Mouse (Mus musculus): ENCODE measurements around the gene Card11. TPM values are rescaled to one million over a fixed set of nuclear protein-coding genes. Genes with fewer than 3 reads are reported as not detected.
A peak's percentile ranks its signal among the peaks of the same experiment; 100 is the strongest.

Gene Card11
- polyA plus RNA-seq, 1 experiment from 2014 or later: 0.65 TPM

GRCm38 (mm10) chr5:140857432-140858154 lies 142.8 kb downstream of the Card11 start:
- ATAC-seq: peak; percentile 51; the same call in 1 of the 2 replicates
- H3K36me3 ChIP-seq: no peaks in the 10 kb centered on the region
- WGBS: 58% methylated on average over 8 of the region's 8 CpGs

GRCm38 (mm10) chr5:140855909-140856530 lies 144.4 kb downstream of the Card11 start:
- no peaks in the 10 kb centered on the region for H3K36me3 ChIP-seq
- no peak overlapping the region for H3K9ac ChIP-seq
- H3K4me2 ChIP-seq (replicated peaks): no peak overlapping the region
- 48% methylated on average over 11 of the region's 11 CpGs for WGBS
- ATAC-seq: no peak
- no peak overlapping the region for H3K27ac ChIP-seq
- no peaks in the 10 kb centered on the region for H3K9me3 ChIP-seq
- H3K4me3 ChIP-seq (replicated peaks): no peak overlapping the region
- no peaks in the 10 kb centered on the region for H3K4me1 ChIP-seq (replicated peaks)
- no peaks in the 10 kb centered on the region for H3K27me3 ChIP-seq (replicated peaks)

More at GRCm38 (mm10) chr5:140857432-140858154, 142.8 kb downstream of the Card11 start:
- H3K4me1 ChIP-seq (replicated peaks): no peaks in the 10 kb centered on the region
- no peaks in the 10 kb centered on the region for H3K27me3 ChIP-seq (replicated peaks)
- H3K27ac ChIP-seq: no peak overlapping the region
- no peaks in the 10 kb centered on the region for H3K9me3 ChIP-seq
- H3K4me3 ChIP-seq (replicated peaks): no peak overlapping the region
- no peak overlapping the region for H3K4me2 ChIP-seq (replicated peaks)
- H3K9ac ChIP-seq: no peak overlapping the region

GRCm38 (mm10) chr5:140854700-140855099 lies 145.7 kb downstream of the Card11 start:
- Histone ChIP-seq H3K9me3 (no peaks in the 10 kb centered on the region), H3K4me1 (replicated peaks) (no peaks in the 10 kb centered on the region), H3K36me3 (no peaks in the 10 kb centered on the region), H3K9ac (no peak overlapping the region), H3K27ac (no peak overlapping the region), H3K4me2 (replicated peaks) (no peak overlapping the region), H3K4me3 (replicated peaks) (no peak overlapping the region), H3K27me3 (replicated peaks) (no peaks in the 10 kb centered on the region)
- no peak for ATAC-seq
- 88% methylated on average over 4 of the region's 4 CpGs for WGBS

- Histone ChIP-seq H3K36me3 (no peaks in the 10 kb centered on the region), H3K27ac (no peak overlapping the region), H3K9ac (no peak overlapping the region), H3K27me3 (replicated peaks) (no peaks in the 10 kb centered on the region), H3K4me3 (replicated peaks) (no peak overlapping the region), H3K9me3 (no peaks in the 10 kb centered on the region), H3K4me2 (replicated peaks) (no peak overlapping the region), H3K4me1 (replicated peaks) (no peaks in the 10 kb centered on the region)
- WGBS: 60% methylated on average over 5 of the region's 5 CpGs
- ATAC-seq: no peak
These were observed 146.7 kb downstream of the Card11 start for GRCm38 (mm10) chr5:140853723-140854122.

- no peak overlapping the region for H3K9ac ChIP-seq
- 0 out of 2 replicates have a peak, but pooled peaks have one; percentile 10 for ATAC-seq
- no peaks in the 10 kb centered on the region for H3K9me3 ChIP-seq
- H3K27me3 ChIP-seq (replicated peaks): no peaks in the 10 kb centered on the region
- 49% methylated on average over 12 of the region's 12 CpGs for WGBS
- no peak overlapping the region for H3K4me3 ChIP-seq (replicated peaks)
- H3K36me3 ChIP-seq: no peaks in the 10 kb centered on the region
- no peak overlapping the region for H3K27ac ChIP-seq
- H3K4me1 ChIP-seq (replicated peaks): no peaks in the 10 kb centered on the region
- no peak overlapping the region for H3K4me2 ChIP-seq (replicated peaks)
These were observed 147.9 kb downstream of the Card11 start for GRCm38 (mm10) chr5:140852435-140852996.

- H3K9ac ChIP-seq: no peak overlapping the region
- 13% methylated on average over 5 of the region's 5 CpGs for WGBS
- no peak overlapping the region for H3K4me3 ChIP-seq (replicated peaks)
- H3K27ac ChIP-seq: no peak overlapping the region
- no peak overlapping the region for H3K4me2 ChIP-seq (replicated peaks)
- no peaks in the 10 kb centered on the region for H3K4me1 ChIP-seq (replicated peaks)
- H3K27me3 ChIP-seq (replicated peaks): no peaks in the 10 kb centered on the region
- no peaks in the 10 kb centered on the region for H3K36me3 ChIP-seq
- peak; percentile 20; the same call in 1 of the 2 replicates for ATAC-seq
- no peaks in the 10 kb centered on the region for H3K9me3 ChIP-seq
These were observed 153.1 kb downstream of the Card11 start for GRCm38 (mm10) chr5:140847300-140847729.

- ATAC-seq: no peak
- 78% methylated on average over 4 of the region's 4 CpGs for WGBS
- no peaks in the 10 kb centered on the region for H3K36me3 ChIP-seq
- H3K27ac ChIP-seq: no peak overlapping the region
- no peaks in the 10 kb centered on the region for H3K27me3 ChIP-seq (replicated peaks)
- H3K4me1 ChIP-seq (replicated peaks): no peaks in the 10 kb centered on the region
- H3K4me3 ChIP-seq (replicated peaks): no peak overlapping the region
- no peak overlapping the region for H3K4me2 ChIP-seq (replicated peaks)
- no peak overlapping the region for H3K9ac ChIP-seq
- H3K9me3 ChIP-seq: no peaks in the 10 kb centered on the region
These were observed 158.4 kb downstream of the Card11 start for GRCm38 (mm10) chr5:140841942-140842341.

GRCm38 (mm10) chr5:140831064-140831431 lies 169.3 kb downstream of the Card11 start:
- H3K4me3 ChIP-seq (replicated peaks): peak overlapping the region; percentile 8; the same call in 1 of the 2 replicates
- no peak overlapping the region for H3K27ac ChIP-seq
- H3K4me2 ChIP-seq (replicated peaks): peak overlapping the region; percentile 51
- 80% methylated on average over 8 of the region's 8 CpGs for WGBS
- no peaks in the 10 kb centered on the region for H3K9me3 ChIP-seq
- H3K4me1 ChIP-seq (replicated peaks): peaks cover 20% of the 10 kb centered on the region; the same call in 1 of the 2 replicates
- no peak overlapping the region for H3K9ac ChIP-seq
- no peaks in the 10 kb centered on the region for H3K27me3 ChIP-seq (replicated peaks)
- no peak for ATAC-seq
- no peaks in the 10 kb centered on the region for H3K36me3 ChIP-seq

- peak within 1 kb of the TSS; percentile 85 for H3K9ac ChIP-seq
- ATAC-seq: peak; percentile 99
- peak within 1 kb of the TSS; percentile 81 for H3K4me2 ChIP-seq (replicated peaks)
- peak within 1 kb of the TSS; percentile 84 for H3K4me3 ChIP-seq (replicated peaks)
- no peaks in the 10 kb centered on the region for H3K27me3 ChIP-seq (replicated peaks)
- H3K4me1 ChIP-seq (replicated peaks): peaks cover 20% of the 10 kb centered on the region; the same call in 1 of the 2 replicates
- H3K36me3 ChIP-seq: no peaks in the 10 kb centered on the region
- H3K27ac ChIP-seq: peak within 1 kb of the TSS; percentile 78
- under 1% methylated on average over 47 of the region's 49 CpGs for WGBS
- H3K9me3 ChIP-seq: no peaks in the 10 kb centered on the region
These were observed 169.9 kb downstream of the Card11 start, which contains the start of gene Gna12 for GRCm38 (mm10) chr5:140830314-140831063. TSS of gene Gna12 (minus strand) at chr5:140830431.

GRCm38 (mm10) chr5:140829911-140830294 lies 170.5 kb downstream of the Card11 start:
- H3K27ac ChIP-seq: peak overlapping the region; percentile 78
- peak overlapping the region; percentile 81 for H3K4me2 ChIP-seq (replicated peaks)
- ATAC-seq: peak; percentile 17
- H3K9me3 ChIP-seq: no peaks in the 10 kb centered on the region
- no peaks in the 10 kb centered on the region for H3K36me3 ChIP-seq
- peaks cover 20% of the 10 kb centered on the region; the same call in 1 of the 2 replicates for H3K4me1 ChIP-seq (replicated peaks)
- H3K27me3 ChIP-seq (replicated peaks): no peaks in the 10 kb centered on the region
- H3K9ac ChIP-seq: peak overlapping the region; percentile 85
- WGBS: 0% methylated on average over 58 of the region's 58 CpGs
- peak overlapping the region; percentile 84 for H3K4me3 ChIP-seq (replicated peaks)

GRCm38 (mm10) chr5:140829081-140829910 lies 171.1 kb downstream of the Card11 start:
- Histone ChIP-seq H3K4me2 (replicated peaks) (peak overlapping the region; percentile 81), H3K27ac (peak overlapping the region; percentile 78), H3K4me3 (replicated peaks) (peak overlapping the region; percentile 84), H3K4me1 (replicated peaks) (peaks cover 20% of the 10 kb centered on the region; the same call in 1 of the 2 replicates), H3K9me3 (no peaks in the 10 kb centered on the region), H3K36me3 (no peaks in the 10 kb centered on the region), H3K9ac (peak overlapping the region; percentile 85), H3K27me3 (replicated peaks) (no peaks in the 10 kb centered on the region)
- WGBS: 35% methylated on average over 18 of the region's 18 CpGs
- ATAC-seq: no peak

Measured in intestine, embryonic 15.5 days (tissue).